Mouse (Mus musculus): Measurements from ENCODE around the gene Cops4.

DNA sequence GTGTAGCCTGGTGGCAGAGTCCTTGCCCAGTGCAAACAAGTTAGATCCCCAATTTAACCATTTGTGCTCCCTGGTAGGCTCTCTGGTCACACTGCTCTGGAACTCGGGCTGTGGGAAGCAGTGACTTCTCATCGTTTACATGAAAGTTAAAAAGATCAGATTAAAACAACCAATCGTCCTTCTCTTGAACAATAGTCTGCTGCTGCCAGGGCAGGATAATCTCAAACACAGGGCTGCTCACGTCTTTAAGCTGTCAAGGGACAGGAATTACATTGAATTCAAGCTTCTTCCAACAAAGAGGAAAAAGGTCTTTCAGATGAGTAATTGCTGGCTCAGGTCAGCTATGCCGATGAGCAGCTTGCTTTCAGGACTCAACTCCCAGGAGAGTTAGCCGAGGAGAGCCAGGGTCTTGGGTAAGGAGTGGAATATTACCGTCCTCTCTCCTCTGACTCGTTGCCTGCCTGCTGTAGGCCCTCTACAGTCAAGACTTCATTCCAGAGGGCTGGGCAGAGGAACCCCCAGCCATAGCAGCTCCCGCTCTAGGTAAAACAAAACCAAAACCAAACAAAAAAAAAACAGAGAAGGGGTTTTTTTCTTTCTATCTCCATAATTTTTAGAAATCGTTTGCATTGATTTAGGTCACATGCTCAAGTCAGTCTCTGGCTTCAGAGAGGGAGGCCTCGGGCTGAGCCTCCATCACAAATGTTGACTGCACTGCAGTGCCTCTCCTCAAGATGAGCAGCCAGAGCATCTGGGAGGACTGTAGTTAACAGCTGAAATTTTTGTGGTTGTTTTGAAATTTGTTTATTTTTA, 63.7 kb downstream of the Cops4 start:
- TF ChIP-seq CTCF (IDR thresholded peaks at IDR 0.05; ENCODE audit: low read depth, low read length) (no peak), POLR2A (IDR thresholded peaks at IDR 0.05; ENCODE audit: extremely low read depth, insufficient read depth, low read length) (no peak)

Data from liver, adult 2 months (tissue).